Mouse (Mus musculus) neutrophil, adult 65 days (primary cell): ENCODE measurements around the gene Gpr55. TPM values are rescaled to one million over a fixed set of nuclear protein-coding genes. Genes with fewer than 3 reads are reported as not detected.

Source experiments
- total RNA-seq: library from RNA; stranded (reverse); gene quantifications from 2 replicates; pipeline ENCODE4 v1.2.4, GENCODE M21; 2023

Gpr55 gene
- 0.29 TPM in 1 of 2 replicates, not detected in the other for total RNA-seq

GRCm38 (mm10) chr1:85960873-85961272 is at the start of gene Gpr55:
Gene Gpr55, minus strand, starts transcription at chr1:85961007.

GRCm38 (mm10) chr1:85928057-85928687 is 32.6 kb downstream of the Gpr55 start, which contains the start of gene 4933407L21Rik:
Gene 4933407L21Rik, plus strand, starts transcription at chr1:85928483.

GRCm38 (mm10) chr1:85894231-85894747 is 66.5 kb downstream of the Gpr55 start, which contains the start of gene Itm2c:
Gene Itm2c, plus strand, starts transcription at chr1:85894281.

Other genes with a start within 250 kb of the Gpr55 start
- gene A630001G21Rik, start 182.4 kb downstream of the Gpr55 start, total RNA-seq = 27.1 and 31.0 TPM in 2 replicates
- gene Cab39, start 167.6 kb downstream of the Gpr55 start, total RNA-seq = 94.5 and 115 TPM in 2 replicates
- 40.2 and 45.8 TPM in 2 replicates for gene Itm2c, start 66.7 kb downstream of the Gpr55 start, total RNA-seq
- gene 4933407L21Rik, start 32.5 kb downstream of the Gpr55 start, total RNA-seq = not detected in 2 replicates
- not detected in 2 replicates for gene Spata3, start 55.8 kb upstream of the Gpr55 start, total RNA-seq
- gene 2810459M11Rik, start 84.9 kb upstream of the Gpr55 start, total RNA-seq = not detected in 2 replicates
- gene Psmd1, start 103.4 kb upstream of the Gpr55 start, total RNA-seq = 37.3 and 40.1 TPM in 2 replicates
- not detected in 2 replicates for gene Htr2b, start 151.0 kb upstream of the Gpr55 start, total RNA-seq
- 2.4 TPM in 1 of 2 replicates, not detected in the other for gene Gm21972, start 172.6 kb upstream of the Gpr55 start, total RNA-seq
- 1.2 and 3.5 TPM in 2 replicates for gene Armc9, start 193.8 kb upstream of the Gpr55 start, total RNA-seq